Mouse (Mus musculus) gastrocnemius, adult 2 months (tissue): ENCODE data around the gene Mief2. TPM values are rescaled to one million over a fixed set of nuclear protein-coding genes. Genes with fewer than 3 reads are reported as not detected.

ENCODE experiments used
- DNase-seq: peaks from one replicate; pipeline ENCODE4 v3.0.0; 2022
- H3K27ac ChIP-seq: fragments of 200-600 bp; 2 replicates; pipeline ENCODE4 v1.8.1; 2022; ENCODE audit warnings: mild to moderate bottlenecking
- H3K4me3 ChIP-seq: fragments of 200-600 bp; 2 replicates; pipeline ENCODE4 v1.8.1; 2022; ENCODE audit warnings: mild to moderate bottlenecking, moderate library complexity
- CTCF ChIP-seq: fragments of 200-600 bp; IDR thresholded peaks from 2 replicates; pipeline ENCODE4 v1.8.1; 2022; ENCODE audit warnings: antibody characterized with exemption, mild to moderate bottlenecking, moderate library complexity
- intact Hi-C: fragments of 180-260 bp; cut with DNase I; formaldehyde crosslinking; loops from one replicate; pipeline ENCODE4 v1.15.1; 2025
- microRNA-seq: library from miRNA; unstranded; fragments of <30 nt; microRNA quantifications from one replicate; pipeline ENCODE4 v1.2.0, GENCODE M21; 2021
- total RNA-seq, 2 experiments: library from RNA; stranded (reverse); gene quantifications; 2 replicates each; pipeline ENCODE4 v1.2.3; 2021

Gene Mief2
- total RNA-seq, 2 experiments from 2014 or later, result 61.9 to 91.0 TPM

- intact Hi-C loops, result no loop called here
- no peak for DNase-seq
- H3K4me3 ChIP-seq, result no peak overlapping the region
- no peak overlapping the region for H3K27ac ChIP-seq
- TF ChIP-seq CTCF, result no peak; the same call in 1 of the 2 replicates
Measured at GRCm38 (mm10) chr11:60772161-60772560, 44.0 kb downstream of the Mief2 start.

- no peak for TF ChIP-seq CTCF
- no peak for DNase-seq
- intact Hi-C loops, result no loop called here
- Histone ChIP-seq H3K27ac (no peak overlapping the region), H3K4me3 (no peak overlapping the region)
Measured at GRCm38 (mm10) chr11:60774158-60774689, 46.0 kb downstream of the Mief2 start.

GRCm38 (mm10) chr11:60774841-60775240, 46.6 kb downstream of the Mief2 start:
- no peak overlapping the region for H3K4me3 ChIP-seq
- no peak overlapping the region for H3K27ac ChIP-seq
- DNase-seq, result no peak
- no peak for TF ChIP-seq CTCF
- intact Hi-C loops, result loop anchor here (5.0 kb wide), 2 partner anchors 52 to 83 kb away; no protein-coding TSS in a partner anchor

DNA sequence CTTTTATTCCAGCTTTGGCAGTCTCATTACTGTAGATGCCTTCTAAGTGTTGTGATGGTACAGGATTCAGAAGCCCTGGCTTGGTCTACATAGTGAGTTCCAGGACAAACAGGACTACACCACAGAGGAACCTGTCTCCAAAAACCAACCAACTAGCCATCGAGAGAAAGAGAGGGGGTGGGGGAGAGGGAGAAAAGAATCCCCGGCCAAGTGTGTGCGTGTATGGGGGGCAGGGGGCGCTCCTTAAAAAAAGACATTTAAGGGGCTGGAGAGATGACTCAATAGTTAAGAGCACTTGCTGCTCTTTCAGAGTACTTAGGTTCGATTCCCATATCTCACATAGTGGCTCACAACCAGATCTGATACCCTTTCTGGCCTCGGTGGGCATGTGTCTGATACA, 47.4 kb downstream of the Mief2 start:
- DNase-seq, result no peak
- intact Hi-C loops, result loop anchor here (5.0 kb wide), 2 partner anchors 52 to 83 kb away; no protein-coding TSS in a partner anchor
- Histone ChIP-seq H3K27ac (peak overlapping the region; percentile 96; the same call in 1 of the 2 replicates), H3K4me3 (no peak overlapping the region; the same call in 1 of the 2 replicates)
- TF ChIP-seq CTCF, result no peak

DNA sequence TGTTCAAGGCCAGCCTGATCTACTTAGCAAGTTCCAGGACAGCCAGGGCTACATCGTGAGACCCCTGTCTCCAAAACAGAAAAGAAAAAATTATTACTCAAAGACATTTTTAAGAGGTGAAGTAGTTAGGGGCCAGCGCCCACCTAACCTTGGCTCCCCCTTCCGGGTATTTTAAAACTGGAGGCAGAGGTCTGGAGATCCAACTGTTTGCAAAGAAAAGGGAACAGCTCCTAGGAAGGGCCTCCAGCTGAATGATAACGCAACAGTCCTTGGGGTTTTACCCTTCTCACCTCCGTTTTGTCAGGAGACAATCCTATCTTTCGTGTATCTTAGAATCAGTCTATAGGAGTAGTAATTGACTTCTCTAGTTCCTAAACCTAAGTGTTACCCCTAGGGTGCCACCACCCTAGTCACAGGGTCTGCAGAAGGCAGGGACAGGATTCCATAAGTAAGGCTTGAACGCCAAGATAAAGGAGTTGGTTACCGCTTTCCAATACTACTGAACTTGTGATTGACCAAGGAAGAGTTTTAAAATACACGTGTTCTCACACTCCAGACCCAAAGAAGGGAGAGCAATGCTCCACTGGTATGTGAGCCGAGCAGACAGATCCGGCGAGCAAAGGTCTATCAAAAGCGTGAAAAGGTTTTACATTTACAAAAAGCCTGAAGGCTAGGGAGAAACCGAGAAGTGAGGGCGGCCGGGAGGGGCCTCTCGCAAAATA, 48.1 kb downstream of the Mief2 start:
- intact Hi-C loops, result loop anchor here (2.0 to 5.0 kb wide), 3 partner anchors 47 to 84 kb away; partner anchors contain the start of gene Mief2
- Histone ChIP-seq H3K27ac (peak overlapping the region; percentile 96), H3K4me3 (peak overlapping the region; percentile 90)
- TF ChIP-seq CTCF, result no peak
- DNase-seq, result no peak

GRCm38 (mm10) chr11:60776829-60777740, 48.9 kb downstream of the Mief2 start, which contains the start of the genes Top3a and Smcr8:
Gene Top3a, minus strand, starts transcription at chr11:60777365.
Gene Smcr8, plus strand, starts transcription at chr11:60777524.
- Histone ChIP-seq H3K4me3 (peak within 1 kb of the TSS; percentile 90), H3K27ac (peak within 1 kb of the TSS; percentile 96)
- DNase-seq, result peak; percentile 84
- intact Hi-C loops, result loop anchor here (2.0 to 5.0 kb wide), 3 partner anchors 48 to 85 kb away; partner anchors contain the start of gene Mief2
- TF ChIP-seq CTCF, result no peak

DNA sequence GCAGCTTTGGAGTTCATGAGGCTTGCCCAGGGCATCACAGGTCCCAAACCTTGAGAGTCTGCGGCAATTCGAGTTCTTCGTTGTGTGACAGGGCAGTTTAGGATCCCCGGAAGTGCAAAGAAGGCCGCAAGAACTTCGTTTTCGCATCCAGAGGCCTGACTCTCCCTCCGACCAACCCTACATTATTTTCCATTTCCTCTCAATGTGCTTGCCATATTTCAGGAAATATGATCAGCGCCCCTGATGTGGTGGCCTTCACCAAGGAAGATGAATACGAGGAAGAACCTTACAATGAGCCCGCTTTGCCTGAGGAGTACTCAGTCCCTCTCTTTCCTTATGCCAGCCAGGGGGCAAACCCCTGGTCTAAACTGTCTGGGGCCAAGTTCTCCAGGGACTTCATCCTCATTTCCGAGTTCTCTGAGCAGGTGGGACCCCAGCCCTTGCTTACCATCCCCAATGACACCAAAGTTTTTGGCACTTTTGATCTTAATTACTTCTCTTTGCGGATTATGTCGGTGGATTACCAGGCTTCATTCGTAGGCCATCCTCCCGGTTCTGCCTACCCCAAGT, 49.7 kb downstream of the Mief2 start:
- intact Hi-C loops, result loop anchor here (2.0 to 5.0 kb wide), 3 partner anchors 49 to 86 kb away; partner anchors contain the start of gene Mief2
- no peak for DNase-seq
- Histone ChIP-seq H3K4me3 (peak overlapping the region; percentile 90), H3K27ac (peak overlapping the region; percentile 96)
- TF ChIP-seq CTCF, result no peak

- H3K27ac ChIP-seq, result peak overlapping the region; percentile 96
- intact Hi-C loops, result loop anchor here (5.0 kb wide), 2 partner anchors 48 to 87 kb away; no protein-coding TSS in a partner anchor
- TF ChIP-seq CTCF, result peak; percentile 32
- peak overlapping the region; percentile 90 for H3K4me3 ChIP-seq
- DNase-seq, result peak; percentile 58
Measured at GRCm38 (mm10) chr11:60779673-60780189, 51.5 kb downstream of the Mief2 start.

Small RNA genes lying within 50 kb of the gene (microRNA-seq; reads per million reads assigned to microRNA genes)
- gene Mir5100, result not detected

Other genes starting within 250 kb of the Mief2 start
- 100 to 1,000 TPM; 115 to 122 TPM for gene Alkbh5, start 192.0 kb upstream of the Mief2 start, total RNA-seq
- gene Llgl1, start 28.7 kb upstream of the Mief2 start, total RNA-seq, result 1 to 10 TPM; 9.0 to 9.5 TPM
- gene Flii, start 1.1 kb upstream of the Mief2 start, total RNA-seq, result 100 to 1,000 TPM in 1 of 2 experiments, 10 to 100 TPM in 1; 96.1 to 103 TPM
- 1 to 10 TPM; 4.5 to 4.7 TPM for gene Top3a, start 49.0 kb downstream of the Mief2 start, total RNA-seq
- 10 to 100 TPM; 19.8 to 20.1 TPM for gene Smcr8, start 49.1 kb downstream of the Mief2 start, total RNA-seq
- 10 to 100 TPM in 1 of 2 experiments, 1 to 10 TPM in 1; 8.3 to 10.0 TPM for gene Shmt1, start 83.3 kb downstream of the Mief2 start, total RNA-seq
- gene Dhrs7b, start 102.2 kb downstream of the Mief2 start, total RNA-seq, result 10 to 100 TPM; 20.8 to 23.0 TPM
- gene Tmem11, start 150.9 kb downstream of the Mief2 start, total RNA-seq, result 10 to 100 TPM; 41.4 to 41.6 TPM
- 10 to 100 TPM in 1 of 2 experiments, 1 to 10 TPM in 1; 8.6 to 10.4 TPM for gene Natd1, start 186.4 kb downstream of the Mief2 start, total RNA-seq
- 100 to 1,000 TPM; 136 to 159 TPM for gene Map2k3, start 203.6 kb downstream of the Mief2 start, total RNA-seq